Mouse (Mus musculus): ENCODE data around the gene Pdgfd. TPM values are rescaled to one million over a fixed set of nuclear protein-coding genes. Genes with fewer than 3 reads are reported as not detected.
A peak's percentile ranks its signal among the peaks of the same experiment; 100 is the strongest.

The Pdgfd gene
- 3.2 and 3.3 TPM in 2 replicates for polyA plus RNA-seq (2014; fragmentation: Nextera tagmentation; extraction: Ambion mirVana)

DNA sequence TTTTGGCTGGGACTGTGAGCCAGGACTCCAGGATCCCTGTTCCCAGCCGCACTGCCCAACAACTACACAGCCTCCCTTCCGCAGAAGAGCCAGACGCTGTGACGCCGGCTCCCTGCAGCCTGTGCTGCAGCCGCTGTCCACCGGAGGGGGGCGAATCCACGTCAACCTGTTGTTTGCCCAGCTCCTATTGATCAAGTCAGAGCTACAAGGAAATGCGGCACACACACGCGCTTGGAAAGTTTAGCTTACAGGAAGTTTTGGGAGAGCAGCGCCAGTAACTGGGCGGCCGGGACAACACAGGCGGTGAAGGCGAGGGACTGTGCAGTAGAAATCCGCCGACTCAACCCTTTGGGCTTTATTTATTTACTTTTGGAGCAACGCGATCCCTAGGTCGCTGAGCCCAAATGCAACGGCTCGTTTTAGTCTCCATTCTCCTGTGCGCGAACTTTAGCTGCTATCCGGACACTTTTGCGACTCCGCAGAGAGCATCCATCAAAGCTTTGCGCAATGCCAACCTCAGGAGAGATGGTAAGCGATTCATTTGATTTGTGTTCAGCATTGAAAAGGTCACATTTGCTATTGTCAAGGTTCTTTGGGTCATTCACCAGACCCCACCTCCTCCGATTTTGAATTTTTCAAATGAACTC is at the start of gene Pdgfd:
Gene Pdgfd (plus strand): TSS at position 194 of the 647 bp plus-strand sequence.
- Histone ChIP-seq H3K27me3 (ENCODE audit: control insufficient read depth, insufficient read depth, low read length) (no peaks in the 10 kb centered on the region), H3K9ac (replicated peaks; ENCODE audit: low read depth, low read length) (no peak within 1 kb of the TSS), H3K27ac (ENCODE audit: low read depth, low read length) (no peak within 1 kb of the TSS), H3K4me1 (ENCODE audit: control insufficient read depth, insufficient read depth, low read length) (peaks cover 6% of the 10 kb centered on the region; the same call in 1 of the 2 replicates), H3K9me3 (ENCODE audit: control insufficient read depth, low read length) (no peaks in the 10 kb centered on the region), H3K36me3 (ENCODE audit: control insufficient read depth, insufficient read depth, low read length) (no peaks in the 10 kb centered on the region), H3K4me2 (ENCODE audit: low read depth, low read length) (peak within 1 kb of the TSS; percentile 75), H3K4me3 (ENCODE audit: low read depth, low read length) (peak within 1 kb of the TSS; percentile 33)
- ATAC-seq (ENCODE audit: low read depth): peak; percentile 93
- 3% methylated on average over 32 of the region's 32 CpGs for WGBS

DNA sequence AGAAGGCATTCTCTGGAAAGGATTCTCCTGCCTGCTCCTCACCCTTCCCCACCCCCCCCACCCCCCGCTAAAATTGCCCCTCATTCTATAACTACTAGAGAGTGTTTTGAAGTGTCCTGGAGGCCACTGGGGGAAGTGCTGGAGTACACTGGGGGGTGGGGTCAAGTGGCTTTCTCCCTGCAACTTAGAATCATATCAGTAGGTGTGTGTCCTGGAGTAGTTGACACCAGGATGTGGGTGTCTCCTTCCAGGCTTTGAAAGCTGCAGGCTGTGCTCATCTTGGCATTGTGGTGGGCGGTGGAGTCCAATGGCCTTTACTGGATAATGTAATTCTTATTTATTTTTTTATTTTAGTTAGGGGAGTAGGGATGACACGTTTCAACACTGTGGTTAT is 651 bp downstream of the Pdgfd start:
- Histone ChIP-seq H3K4me2 (ENCODE audit: low read depth, low read length) (peak overlapping the region; percentile 75), H3K36me3 (ENCODE audit: control insufficient read depth, insufficient read depth, low read length) (no peaks in the 10 kb centered on the region), H3K9ac (replicated peaks; ENCODE audit: low read depth, low read length) (no peak overlapping the region), H3K4me3 (ENCODE audit: low read depth, low read length) (peak overlapping the region; percentile 33), H3K9me3 (ENCODE audit: control insufficient read depth, low read length) (no peaks in the 10 kb centered on the region), H3K4me1 (ENCODE audit: control insufficient read depth, insufficient read depth, low read length) (peaks cover 6% of the 10 kb centered on the region; the same call in 1 of the 2 replicates), H3K27me3 (ENCODE audit: control insufficient read depth, insufficient read depth, low read length) (no peaks in the 10 kb centered on the region), H3K27ac (ENCODE audit: low read depth, low read length) (no peak overlapping the region)
- peak; percentile 16; the same call in 1 of the 2 replicates for ATAC-seq (ENCODE audit: low read depth)
- 46% methylated on average over 3 of the region's 3 CpGs for WGBS

DNA sequence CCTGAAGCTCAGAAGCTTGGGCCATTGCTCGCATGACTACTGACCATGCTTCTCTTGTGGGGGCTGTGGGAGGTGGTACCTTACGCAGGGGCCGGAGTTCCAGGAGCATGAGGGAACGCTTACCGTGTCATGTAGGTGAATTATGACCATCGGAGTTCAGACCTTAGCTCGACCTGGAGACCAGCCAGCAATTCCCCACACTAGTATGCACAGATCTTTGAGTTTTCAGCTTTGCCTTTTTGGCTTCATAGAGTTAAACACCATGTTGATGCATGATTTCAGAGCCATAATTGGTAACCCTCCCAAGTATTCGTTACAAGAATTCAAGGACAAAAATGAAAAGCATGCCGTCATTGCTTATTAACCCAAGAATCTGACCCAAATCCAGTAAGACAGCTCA is 2.6 kb downstream of the Pdgfd start:
- ATAC-seq (ENCODE audit: low read depth): no peak
- 80% methylated on average over 9 of the region's 9 CpGs for WGBS
- Histone ChIP-seq H3K4me3 (ENCODE audit: low read depth, low read length) (no peak overlapping the region), H3K27ac (ENCODE audit: low read depth, low read length) (no peak overlapping the region), H3K9me3 (ENCODE audit: control insufficient read depth, low read length) (no peaks in the 10 kb centered on the region), H3K4me1 (ENCODE audit: control insufficient read depth, insufficient read depth, low read length) (peaks cover 6% of the 10 kb centered on the region; the same call in 1 of the 2 replicates), H3K36me3 (ENCODE audit: control insufficient read depth, insufficient read depth, low read length) (no peaks in the 10 kb centered on the region), H3K4me2 (ENCODE audit: low read depth, low read length) (no peak overlapping the region), H3K9ac (replicated peaks; ENCODE audit: low read depth, low read length) (no peak overlapping the region), H3K27me3 (ENCODE audit: control insufficient read depth, insufficient read depth, low read length) (no peaks in the 10 kb centered on the region)

GRCm38 (mm10) chr9:6173276-6173675 is 4.9 kb downstream of the Pdgfd start:
- WGBS: 73% methylated on average over 1 of the region's 1 CpGs
- no peak for ATAC-seq (ENCODE audit: low read depth)
- H3K9ac ChIP-seq (replicated peaks; ENCODE audit: low read depth, low read length): no peak overlapping the region

DNA sequence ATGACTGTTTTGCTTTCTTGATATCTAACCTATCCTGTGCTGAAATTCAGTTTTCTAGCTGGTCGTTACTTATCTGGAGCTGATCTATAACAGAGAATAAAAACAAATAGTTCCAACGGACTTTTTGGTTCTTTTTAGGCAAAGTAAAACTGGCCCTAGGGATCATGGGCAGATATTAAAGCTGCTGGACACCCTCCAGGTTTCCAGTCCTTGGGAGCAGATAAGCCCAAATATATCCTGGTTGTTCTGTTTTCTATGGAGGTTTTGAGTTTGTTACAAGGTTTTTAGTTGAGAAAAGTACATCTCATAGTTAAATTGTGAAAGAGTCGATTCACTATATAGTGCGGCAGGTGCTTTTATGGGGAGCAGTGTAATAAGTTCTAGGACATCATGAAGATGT is 7.3 kb downstream of the Pdgfd start:
- Histone ChIP-seq H3K27ac (ENCODE audit: low read depth, low read length) (no peak overlapping the region), H3K27me3 (ENCODE audit: control insufficient read depth, insufficient read depth, low read length) (no peaks in the 10 kb centered on the region), H3K36me3 (ENCODE audit: control insufficient read depth, insufficient read depth, low read length) (no peaks in the 10 kb centered on the region), H3K4me1 (ENCODE audit: control insufficient read depth, insufficient read depth, low read length) (no peaks in the 10 kb centered on the region), H3K4me3 (ENCODE audit: low read depth, low read length) (no peak overlapping the region), H3K4me2 (ENCODE audit: low read depth, low read length) (no peak overlapping the region), H3K9me3 (ENCODE audit: control insufficient read depth, low read length) (no peaks in the 10 kb centered on the region), H3K9ac (replicated peaks; ENCODE audit: low read depth, low read length) (no peak overlapping the region)
- 87% methylated on average over 4 of the region's 4 CpGs for WGBS
- no peak for ATAC-seq (ENCODE audit: low read depth)

More at GRCm38 (mm10) chr9:6173276-6173675, 4.9 kb downstream of the Pdgfd start:
- Histone ChIP-seq H3K4me3 (ENCODE audit: low read depth, low read length) (no peak overlapping the region), H3K4me2 (ENCODE audit: low read depth, low read length) (no peak overlapping the region), H3K27me3 (ENCODE audit: control insufficient read depth, insufficient read depth, low read length) (no peaks in the 10 kb centered on the region), H3K36me3 (ENCODE audit: control insufficient read depth, insufficient read depth, low read length) (no peaks in the 10 kb centered on the region), H3K4me1 (ENCODE audit: control insufficient read depth, insufficient read depth, low read length) (peaks cover 6% of the 10 kb centered on the region; the same call in 1 of the 2 replicates), H3K9me3 (ENCODE audit: control insufficient read depth, low read length) (no peaks in the 10 kb centered on the region), H3K27ac (ENCODE audit: low read depth, low read length) (no peak overlapping the region)

DNA sequence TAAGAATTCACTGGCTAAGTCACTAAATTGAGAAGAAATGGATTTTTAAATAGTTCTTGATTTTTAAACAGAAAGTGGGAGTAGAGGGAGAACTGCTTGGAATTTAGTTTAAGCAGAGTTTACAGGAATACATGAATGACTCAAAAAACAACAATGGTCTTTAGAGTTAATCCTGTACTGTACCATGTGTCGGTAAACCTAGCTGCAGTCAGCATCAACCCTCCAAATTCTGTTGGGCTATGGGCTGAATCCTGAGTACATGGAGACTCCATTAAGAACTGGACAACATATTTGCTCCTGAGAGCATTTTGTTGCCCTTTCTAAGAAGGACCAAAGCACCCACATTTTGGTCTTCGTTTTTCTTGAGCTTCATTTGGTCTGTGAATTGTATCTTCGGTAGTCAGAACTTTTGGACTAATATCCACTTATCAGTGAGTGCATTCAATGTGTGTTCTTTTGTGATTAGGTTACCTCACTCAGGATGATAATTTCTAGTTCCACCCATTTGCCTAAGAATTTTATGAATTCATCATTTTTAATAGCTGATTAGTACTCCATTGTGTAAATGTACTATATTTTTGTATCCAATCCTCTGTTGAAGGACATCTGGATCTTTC is 14.0 kb downstream of the Pdgfd start:
- Histone ChIP-seq H3K4me3 (ENCODE audit: low read depth, low read length) (no peak overlapping the region), H3K36me3 (ENCODE audit: control insufficient read depth, insufficient read depth, low read length) (no peaks in the 10 kb centered on the region), H3K9me3 (ENCODE audit: control insufficient read depth, low read length) (no peaks in the 10 kb centered on the region), H3K9ac (replicated peaks; ENCODE audit: low read depth, low read length) (no peak overlapping the region), H3K4me1 (ENCODE audit: control insufficient read depth, insufficient read depth, low read length) (no peaks in the 10 kb centered on the region), H3K27me3 (ENCODE audit: control insufficient read depth, insufficient read depth, low read length) (no peaks in the 10 kb centered on the region), H3K4me2 (ENCODE audit: low read depth, low read length) (no peak overlapping the region), H3K27ac (ENCODE audit: low read depth, low read length) (no peak overlapping the region)
- no peak for ATAC-seq (ENCODE audit: low read depth)
- 90% methylated on average over 3 of the region's 3 CpGs for WGBS

- Histone ChIP-seq H3K9ac (replicated peaks; ENCODE audit: low read depth, low read length) (no peak overlapping the region), H3K9me3 (ENCODE audit: control insufficient read depth, low read length) (no peaks in the 10 kb centered on the region), H3K4me3 (ENCODE audit: low read depth, low read length) (no peak overlapping the region), H3K4me1 (ENCODE audit: control insufficient read depth, insufficient read depth, low read length) (no peaks in the 10 kb centered on the region), H3K4me2 (ENCODE audit: low read depth, low read length) (no peak overlapping the region), H3K36me3 (ENCODE audit: control insufficient read depth, insufficient read depth, low read length) (no peaks in the 10 kb centered on the region), H3K27me3 (ENCODE audit: control insufficient read depth, insufficient read depth, low read length) (no peaks in the 10 kb centered on the region), H3K27ac (ENCODE audit: low read depth, low read length) (no peak overlapping the region)
- no peak for ATAC-seq (ENCODE audit: low read depth)
- whole genome bisulfite sequencing: 25% methylated on average over 3 of the region's 3 CpGs
These were observed 19.6 kb downstream of the Pdgfd start for GRCm38 (mm10) chr9:6187955-6188354.

DNA sequence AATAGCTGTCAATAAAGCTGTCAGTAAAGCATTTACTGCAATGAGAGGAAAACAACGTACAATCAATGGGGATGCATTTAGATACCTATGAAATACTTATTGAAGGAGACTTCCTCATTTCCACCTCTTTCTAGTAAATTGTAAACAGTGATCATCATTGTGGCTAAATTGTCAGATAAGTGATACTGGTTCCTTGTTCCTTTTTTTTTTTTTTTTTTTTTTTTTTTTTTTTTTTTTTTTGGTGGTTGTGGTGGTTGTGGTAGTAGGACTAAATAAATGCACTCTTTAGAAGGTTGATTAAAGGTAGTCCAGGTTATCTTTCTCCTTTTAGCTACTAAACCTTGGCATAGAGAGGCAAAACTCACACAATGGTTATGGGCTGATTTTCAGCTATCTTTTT is 25.0 kb downstream of the Pdgfd start:
- H3K4me2 ChIP-seq (ENCODE audit: low read depth, low read length): no peak overlapping the region
- WGBS: 39% methylated on average over 1 of the region's 1 CpGs
- no peak overlapping the region for H3K9ac ChIP-seq (replicated peaks; ENCODE audit: low read depth, low read length)
- no peak overlapping the region for H3K27ac ChIP-seq (ENCODE audit: low read depth, low read length)
- ATAC-seq (ENCODE audit: low read depth): no peak
- no peaks in the 10 kb centered on the region for H3K9me3 ChIP-seq (ENCODE audit: control insufficient read depth, low read length)
- H3K4me1 ChIP-seq (ENCODE audit: control insufficient read depth, insufficient read depth, low read length): no peaks in the 10 kb centered on the region
- H3K36me3 ChIP-seq (ENCODE audit: control insufficient read depth, insufficient read depth, low read length): no peaks in the 10 kb centered on the region
- no peak overlapping the region for H3K4me3 ChIP-seq (ENCODE audit: low read depth, low read length)
- no peaks in the 10 kb centered on the region for H3K27me3 ChIP-seq (ENCODE audit: control insufficient read depth, insufficient read depth, low read length)

DNA sequence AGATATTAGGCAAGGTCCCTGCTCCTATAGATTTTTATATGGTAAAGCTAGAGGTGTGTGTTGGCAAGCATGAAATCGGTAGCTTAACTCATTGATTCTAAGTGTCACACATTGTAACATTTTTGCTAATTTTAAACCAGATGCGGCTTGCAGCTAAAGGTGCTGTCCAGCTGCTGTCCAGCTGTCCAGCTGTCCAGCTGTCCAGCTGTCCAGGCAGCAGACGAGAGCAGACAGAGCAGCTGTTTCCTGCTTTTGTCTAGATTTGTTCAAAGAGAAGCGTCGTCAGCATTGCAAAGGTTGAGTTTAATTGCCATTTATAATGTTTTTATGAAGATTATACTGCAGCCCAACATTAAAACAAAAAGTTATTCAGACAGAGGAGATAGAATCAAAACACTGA is 44.5 kb downstream of the Pdgfd start:
- H3K4me3 ChIP-seq (ENCODE audit: low read depth, low read length): no peak overlapping the region
- no peak for ATAC-seq (ENCODE audit: low read depth)
- no peaks in the 10 kb centered on the region for H3K4me1 ChIP-seq (ENCODE audit: control insufficient read depth, insufficient read depth, low read length)
- 78% methylated on average over 5 of the region's 5 CpGs for WGBS
- H3K27me3 ChIP-seq (ENCODE audit: control insufficient read depth, insufficient read depth, low read length): no peaks in the 10 kb centered on the region
- H3K9ac ChIP-seq (replicated peaks; ENCODE audit: low read depth, low read length): no peak overlapping the region
- no peaks in the 10 kb centered on the region for H3K36me3 ChIP-seq (ENCODE audit: control insufficient read depth, insufficient read depth, low read length)
- H3K9me3 ChIP-seq (ENCODE audit: control insufficient read depth, low read length): no peaks in the 10 kb centered on the region
- H3K4me2 ChIP-seq (ENCODE audit: low read depth, low read length): no peak overlapping the region
- H3K27ac ChIP-seq (ENCODE audit: low read depth, low read length): no peak overlapping the region
